Mouse (Mus musculus) embryonic stem cell, embryonic (primary cell): Measurements from ENCODE around the gene Tcte2.
"Not testable (repeated sequence)": the region's sequence is repeated elsewhere in the genome, so short reads cannot be mapped to it uniquely, and the experiment has no call there.

Source experiments
- CTCF ChIA-PET, 4 experiments: fragments of 300-600 bp in 2 of 4; fragments of 350-600 bp in 2 of 4; sonication (Branson Sonifier 250); formaldehyde crosslinking; loops; one replicate each; lab custom pipeline; 2022; ENCODE audit warnings: inconsistent platforms in 2 of 4; lab: Charles Lee
- POLR2A ChIA-PET, 4 experiments: fragments of 300-600 bp in 2 of 4; fragments of 350-600 bp in 2 of 4; sonication (Branson Sonifier 250); formaldehyde crosslinking; loops; one replicate each; lab custom pipeline; 2022; ENCODE audit warnings: antibody characterized with exemption in 4 of 4, inconsistent platforms in 1 of 4; lab: Charles Lee

The Tcte2 gene

GRCm38 (mm10) chr17:13761179-13761913, at the start of gene Tcte2:
Gene Tcte2, minus strand, starts transcription at chr17:13761825.
- ChIA-PET CTCF (no interaction called here), POLR2A (interaction anchor here in 3 of 4 experiments (0.6 to 2.9 kb wide), 18 partner anchors 10 to 753 kb away, joined by 3 to 27 read pairs (median 4); no protein-coding TSS in a partner anchor)

- ChIA-PET POLR2A (interaction anchor here in 1 of 4 experiments (1.3 to 1.4 kb wide), 2 partner anchors 16 to 22 kb away, joined by 3 to 4 read pairs; no protein-coding TSS in a partner anchor), CTCF (no interaction called here)
Observed at GRCm38 (mm10) chr17:13806016-13806415, 44.4 kb upstream of the Tcte2 start.

- ChIA-PET CTCF (interaction anchor here in 1 of 4 experiments (0.7 kb wide), 1 partner anchor 121 kb away, joined by 3 read pairs; no protein-coding TSS in a partner anchor), POLR2A (interaction anchor here in 2 of 4 experiments (0.7 to 1.1 kb wide), 4 partner anchors 121 to 1728 kb away, joined by 3 read pairs; no protein-coding TSS in a partner anchor)
Observed at GRCm38 (mm10) chr17:13802836-13803408, 41.3 kb upstream of the Tcte2 start.

- ChIA-PET CTCF (no interaction called here), POLR2A (no interaction called here)
Observed at GRCm38 (mm10) chr17:13797691-13798090, 36.1 kb upstream of the Tcte2 start.

- POLR2A ChIA-PET, CTCF ChIA-PET: not testable (repeated sequence)
Observed at GRCm38 (mm10) chr17:13790033-13790432, 28.4 kb upstream of the Tcte2 start.

GRCm38 (mm10) chr17:13783469-13783868, 21.8 kb upstream of the Tcte2 start:
- CTCF ChIA-PET = interaction anchor here in 1 of 4 experiments (1.3 kb wide), 1 partner anchor 15 kb away, joined by 3 read pairs; no protein-coding TSS in a partner anchor
- POLR2A ChIA-PET = interaction anchor here in 1 of 4 experiments (0.7 to 1.4 kb wide), 2 partner anchors 21 to 1520 kb away, joined by 3 read pairs; partner anchors contain the start of gene Tcte2

- ChIA-PET CTCF (no interaction called here), POLR2A (interaction anchor here in 1 of 4 experiments (1.1 kb wide), 1 partner anchor 12 kb away, joined by 3 read pairs; no protein-coding TSS in a partner anchor)
Observed at GRCm38 (mm10) chr17:13781948-13782347, 20.3 kb upstream of the Tcte2 start.

- CTCF ChIA-PET = no interaction called here
- POLR2A ChIA-PET = no interaction called here
Observed at GRCm38 (mm10) chr17:13778865-13779264, 17.2 kb upstream of the Tcte2 start.

GRCm38 (mm10) chr17:13777676-13778075, 16.1 kb upstream of the Tcte2 start:
- CTCF ChIA-PET = interaction anchor here in 1 of 4 experiments (1.5 kb wide), 1 partner anchor 9 kb away, joined by 7 read pairs; no protein-coding TSS in a partner anchor
- POLR2A ChIA-PET = interaction anchor here in 2 of 4 experiments (0.6 to 1.3 kb wide), 5 partner anchors 9 to 120 kb away, joined by 3 to 5 read pairs (median 3); partner anchors contain the start of gene Tcte2 (in 1 of the 2)

- ChIA-PET CTCF (interaction anchor here (0.6 to 1.6 kb wide), 14 partner anchors 9 to 297 kb away, joined by 3 to 24 read pairs (median 5); no protein-coding TSS in a partner anchor), POLR2A (interaction anchor here in 3 of 4 experiments (0.5 to 2.1 kb wide), 18 partner anchors 8 to 297 kb away, joined by 3 to 13 read pairs (median 4); no protein-coding TSS in a partner anchor)
Observed at GRCm38 (mm10) chr17:13769256-13769655, 7.6 kb upstream of the Tcte2 start.

- ChIA-PET POLR2A (interaction anchor here in 3 of 4 experiments (0.5 to 2.1 kb wide), 16 partner anchors 9 to 296 kb away, joined by 3 to 13 read pairs (median 4); no protein-coding TSS in a partner anchor), CTCF (interaction anchor here in 3 of 4 experiments (0.5 to 1.6 kb wide), 15 partner anchors 9 to 296 kb away, joined by 3 to 24 read pairs (median 4); no protein-coding TSS in a partner anchor)
Observed at GRCm38 (mm10) chr17:13768531-13768930, 6.9 kb upstream of the Tcte2 start.

- POLR2A ChIA-PET = interaction anchor here in 2 of 4 experiments (0.5 to 2.4 kb wide), 8 partner anchors 19 to 291 kb away, joined by 3 to 14 read pairs (median 4); no protein-coding TSS in a partner anchor
- CTCF ChIA-PET = not testable (repeated sequence)
Observed at GRCm38 (mm10) chr17:13764911-13765310, 3.3 kb upstream of the Tcte2 start.

GRCm38 (mm10) chr17:13763819-13764218, 2.2 kb upstream of the Tcte2 start:
- POLR2A ChIA-PET = interaction anchor here in 3 of 4 experiments (0.6 to 2.4 kb wide), 8 partner anchors 18 to 107 kb away, joined by 3 to 14 read pairs (median 4); no protein-coding TSS in a partner anchor
- CTCF ChIA-PET = no interaction called here

- CTCF ChIA-PET = interaction anchor here in 1 of 4 experiments (1.0 kb wide), 1 partner anchor 79 kb away, joined by 3 read pairs; no protein-coding TSS in a partner anchor
- POLR2A ChIA-PET = interaction anchor here in 3 of 4 experiments (0.7 to 2.9 kb wide), 9 partner anchors 11 to 102 kb away, joined by 3 to 27 read pairs (median 4); no protein-coding TSS in a partner anchor
Observed at GRCm38 (mm10) chr17:13760675-13761178, 898 bp downstream of the Tcte2 start.

- ChIA-PET POLR2A (interaction anchor here in 3 of 4 experiments (0.7 to 2.9 kb wide), 19 partner anchors 8 to 102 kb away, joined by 3 to 27 read pairs (median 4); no protein-coding TSS in a partner anchor), CTCF (interaction anchor here in 1 of 4 experiments (1.0 kb wide), 1 partner anchor 78 kb away, joined by 3 read pairs; no protein-coding TSS in a partner anchor)
Observed at GRCm38 (mm10) chr17:13759853-13760627, 1.6 kb downstream of the Tcte2 start, which contains the start of gene Afdn. Gene Afdn, plus strand, starts transcription at chr17:13760539.

GRCm38 (mm10) chr17:13759156-13759852, 2.3 kb downstream of the Tcte2 start:
- ChIA-PET POLR2A (interaction anchor here in 3 of 4 experiments (0.7 to 2.9 kb wide), 23 partner anchors 9 to 101 kb away, joined by 3 to 27 read pairs (median 4); no protein-coding TSS in a partner anchor), CTCF (interaction anchor here in 3 of 4 experiments (0.6 to 1.1 kb wide), 4 partner anchors 10 to 78 kb away, joined by 3 to 4 read pairs (median 3); no protein-coding TSS in a partner anchor)
